Mouse (Mus musculus) kidney, postnatal 36 days (tissue): ENCODE measurements around the gene Dusp16.

Source experiments
- DNase-seq, 2 experiments: peaks; one replicate each; pipeline ENCODE4 v3.0.0; 2021 to 2022; ENCODE audit warnings: mixed read lengths in 2 of 2

Gene Dusp16

GRCm38 (mm10) chr6:134792141-134793045, at the start of gene Dusp16:
Dusp16 (minus strand) TSS chr6:134792625.
- DNase-seq, result peak; percentile 89 to 97

GRCm38 (mm10) chr6:134840346-134840745, 47.9 kb upstream of the Dusp16 start:
- no peak for DNase-seq

DNA sequence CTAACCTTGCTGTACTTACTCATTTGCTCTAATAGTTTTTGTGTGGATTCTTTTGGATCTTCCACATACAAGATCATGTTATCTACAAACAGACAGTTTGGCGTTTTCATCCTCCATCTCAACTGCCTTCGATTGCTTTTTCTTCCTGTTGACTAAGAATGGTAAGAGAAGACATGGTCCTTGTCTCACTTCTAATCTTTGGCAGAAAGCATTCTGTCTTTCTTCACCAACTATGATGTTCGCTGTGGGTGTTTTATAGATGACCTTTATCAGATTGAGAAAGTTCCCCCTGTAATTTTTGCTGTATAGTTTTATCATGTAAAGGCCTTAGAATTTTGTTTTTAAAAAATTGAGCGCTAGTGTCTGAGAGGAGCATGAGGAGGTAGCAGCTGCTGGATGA, 45.7 kb upstream of the Dusp16 start:
- no peak for DNase-seq

DNA sequence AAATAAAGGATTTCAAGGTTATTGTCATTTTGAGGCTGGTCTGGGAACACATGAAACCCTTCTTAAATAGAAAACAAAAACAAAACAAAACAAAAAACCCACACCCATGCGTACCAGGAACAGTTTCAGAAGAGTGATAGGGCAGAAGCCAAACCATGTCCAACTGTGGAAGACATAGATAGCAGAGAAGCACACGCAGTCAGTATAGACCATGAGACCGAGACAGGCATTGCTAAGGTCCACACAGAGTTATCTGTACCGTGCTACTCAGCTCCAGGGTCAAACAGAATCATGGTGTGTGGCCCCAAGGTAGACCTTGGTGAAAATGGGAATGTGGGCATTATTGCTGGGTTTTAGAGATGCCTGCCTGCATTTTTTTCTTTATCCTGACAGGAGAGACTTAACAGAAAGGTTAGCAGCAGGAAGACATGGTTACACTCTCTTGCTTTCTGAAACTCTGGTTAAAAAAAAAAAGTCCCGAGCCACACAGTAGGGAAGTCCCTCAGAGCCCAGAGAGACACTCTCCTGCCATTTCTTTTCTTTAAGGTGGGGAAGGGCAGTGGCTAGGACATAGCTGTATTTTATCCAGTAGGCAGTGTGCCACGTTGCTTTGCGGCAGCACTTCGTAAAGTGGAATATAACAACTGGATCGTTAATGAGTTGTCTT, 42.3 kb upstream of the Dusp16 start:
- DNase-seq, result no peak

GRCm38 (mm10) chr6:134830776-134831175, 38.4 kb upstream of the Dusp16 start:
- peak in 1 of 2 experiments; percentile 11 for DNase-seq

DNA sequence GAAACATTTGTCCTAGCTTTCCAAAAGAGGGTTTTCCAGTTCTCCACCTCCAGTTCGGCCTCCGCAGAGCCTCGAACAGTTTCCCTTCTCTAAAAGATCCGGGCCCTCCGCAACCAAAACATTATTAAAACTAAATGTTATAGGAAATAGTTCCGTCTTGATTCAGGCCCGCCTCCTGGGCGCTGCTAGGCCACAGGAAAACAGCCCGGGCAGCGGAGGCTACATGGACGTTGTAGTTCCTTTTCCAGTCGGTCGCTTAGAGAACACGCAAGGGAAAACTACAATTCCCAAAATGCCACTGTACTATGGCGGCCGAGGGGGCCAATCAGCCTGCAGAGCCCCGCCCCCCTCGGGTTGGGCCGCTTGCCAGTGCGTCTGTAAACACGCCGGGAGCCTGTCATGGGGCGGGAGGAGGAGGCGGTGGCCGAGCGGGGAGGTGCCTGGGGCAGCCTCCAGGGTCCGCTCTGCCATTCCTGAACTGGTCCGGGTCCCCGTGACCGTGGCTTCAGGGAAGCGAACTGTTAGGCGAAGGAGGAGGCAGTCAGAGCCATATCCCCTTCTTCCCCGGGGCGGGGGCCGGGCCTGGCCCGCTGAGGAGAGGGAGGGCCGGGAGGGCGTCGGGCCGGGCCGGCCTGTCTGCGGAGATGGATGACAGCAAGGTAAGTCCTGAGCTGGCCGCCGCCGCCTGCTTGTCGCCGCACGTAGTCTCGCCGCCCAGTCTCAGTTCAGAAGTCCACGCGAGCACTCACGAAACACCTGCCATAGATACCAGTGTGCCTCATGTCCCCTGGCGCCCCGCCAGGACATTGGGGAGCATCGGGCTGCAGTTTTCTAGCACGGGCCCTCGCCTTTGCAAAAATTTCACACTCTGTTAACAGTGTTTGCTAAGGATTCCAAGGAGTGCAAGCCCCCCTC, 37.6 kb upstream of the Dusp16 start, which contains the start of gene Crebl2:
Gene Crebl2 (plus strand): TSS at position 369 of the 915 bp plus-strand sequence.
- peak; percentile 100 for DNase-seq

- DNase-seq, result peak in 1 of 2 experiments; percentile 49
Measured at GRCm38 (mm10) chr6:134822844-134823243, 30.4 kb upstream of the Dusp16 start.

GRCm38 (mm10) chr6:134820411-134820810, 28.0 kb upstream of the Dusp16 start:
- no peak for DNase-seq

DNA sequence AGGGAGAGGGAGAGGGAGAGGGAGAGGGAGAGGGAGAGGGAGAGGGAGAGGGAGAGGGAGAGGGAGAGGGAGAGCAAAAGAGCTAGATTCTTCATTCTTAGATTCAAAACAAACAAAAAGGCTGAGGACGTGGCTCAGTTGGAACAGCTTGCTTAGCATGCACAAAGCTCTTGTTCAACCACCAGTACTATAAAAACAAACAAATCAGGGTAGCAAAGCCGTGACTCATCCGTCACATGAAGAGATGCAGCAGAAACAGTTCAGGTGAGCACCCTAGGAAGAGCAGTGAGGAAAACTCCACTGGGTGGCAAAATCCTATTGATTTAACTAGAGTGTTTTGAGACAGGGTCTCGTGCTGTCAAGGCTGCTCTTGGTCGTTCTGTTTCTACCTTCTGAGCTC, 27.3 kb upstream of the Dusp16 start:
- DNase-seq, result no peak

- no peak for DNase-seq
Measured at GRCm38 (mm10) chr6:134817051-134817928, 24.9 kb upstream of the Dusp16 start.

GRCm38 (mm10) chr6:134813066-134813465, 20.6 kb upstream of the Dusp16 start:
- DNase-seq, result no peak

- no peak for DNase-seq
Measured at GRCm38 (mm10) chr6:134807794-134808193, 15.4 kb upstream of the Dusp16 start.

- DNase-seq, result no peak
Measured at GRCm38 (mm10) chr6:134807091-134807490, 14.7 kb upstream of the Dusp16 start.

DNA sequence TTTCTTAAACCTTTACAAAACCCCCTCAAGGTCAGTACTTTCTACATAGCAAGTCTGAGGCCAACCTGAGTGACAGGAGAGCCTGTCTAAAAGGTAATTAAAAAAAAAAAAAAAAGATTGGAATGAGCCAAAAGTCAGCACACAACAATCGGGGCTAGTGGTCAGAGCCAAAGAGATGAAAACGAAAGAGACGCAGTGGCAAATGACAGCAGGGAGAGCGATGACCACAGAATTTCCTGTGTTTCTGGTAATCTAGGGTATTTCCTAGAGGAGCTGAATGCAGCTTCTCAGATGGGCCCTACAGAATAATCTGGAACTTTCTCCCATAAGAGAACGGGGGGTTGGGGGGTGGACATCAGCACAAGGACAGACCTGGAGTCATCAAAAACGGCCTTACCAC, 13.7 kb upstream of the Dusp16 start:
- no peak for DNase-seq

DNA sequence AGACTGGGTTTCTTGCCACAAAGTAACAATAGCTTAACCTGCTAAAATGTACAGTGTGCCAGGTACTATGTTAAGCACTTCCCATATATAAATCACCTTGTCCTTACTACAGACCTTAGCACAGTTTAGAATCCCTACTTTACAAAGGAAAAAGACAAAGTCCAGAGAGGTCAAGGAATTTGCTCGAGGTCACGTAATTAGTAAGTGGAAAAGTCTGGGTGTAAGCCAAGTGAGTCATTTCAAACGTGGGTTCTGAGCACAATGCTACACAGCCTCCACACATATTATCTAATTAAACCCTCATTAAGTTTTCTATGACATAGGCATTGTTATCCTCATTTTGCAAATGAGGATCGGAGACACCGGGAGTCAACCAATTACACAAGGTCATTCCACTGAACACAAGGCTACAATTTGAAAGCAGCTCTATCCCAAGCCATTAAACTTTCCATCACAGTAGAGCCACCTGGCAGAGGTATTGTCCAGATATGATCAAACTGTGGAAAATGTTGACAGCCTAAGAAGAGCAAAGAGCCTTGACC, 12.4 kb upstream of the Dusp16 start:
- DNase-seq, result peak; percentile 54 to 72

GRCm38 (mm10) chr6:134802641-134803043, 10.2 kb upstream of the Dusp16 start:
- peak in 1 of 2 experiments; percentile 51 for DNase-seq

DNA sequence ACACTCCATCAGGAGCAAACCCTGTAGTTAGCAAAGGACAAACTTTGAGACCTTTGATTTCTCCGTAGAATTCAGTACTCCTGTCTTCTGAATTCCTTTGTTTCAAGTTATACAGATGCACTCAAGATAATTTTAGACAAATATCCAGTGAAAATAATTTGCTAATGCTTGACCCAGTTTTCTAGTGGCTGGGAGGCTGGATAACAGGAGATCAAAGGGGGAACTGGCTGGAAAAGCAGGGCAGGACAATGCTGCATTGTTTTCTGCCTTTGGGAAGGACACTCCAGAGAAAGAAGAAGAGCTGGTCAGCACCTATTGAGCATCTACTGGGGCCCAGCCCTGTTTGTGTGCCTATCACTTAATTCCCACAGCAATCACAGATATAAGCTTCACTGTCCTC, 9.1 kb upstream of the Dusp16 start:
- no peak for DNase-seq

DNA sequence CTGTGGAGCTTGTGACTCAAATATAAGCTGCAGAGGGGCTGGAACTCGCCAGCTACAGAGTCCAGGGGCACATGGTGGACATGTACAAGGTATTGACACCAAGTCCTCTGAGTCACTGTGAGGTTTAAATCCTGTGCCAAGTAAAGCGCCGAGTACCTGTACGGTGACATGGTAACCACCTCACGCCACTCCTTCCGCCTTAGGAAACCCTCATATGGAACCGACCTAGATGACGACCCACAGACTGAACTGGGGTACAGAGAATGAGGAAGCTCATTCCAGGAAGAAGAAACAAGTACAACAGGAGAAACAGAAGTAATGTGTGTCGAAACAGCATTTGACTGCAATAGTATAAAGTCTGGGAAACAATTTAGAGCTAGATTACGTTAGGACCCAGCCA, 3.9 kb upstream of the Dusp16 start:
- no peak for DNase-seq

GRCm38 (mm10) chr6:134793911-134794520, 1.6 kb upstream of the Dusp16 start:
- DNase-seq, result peak; percentile 87 to 94

DNA sequence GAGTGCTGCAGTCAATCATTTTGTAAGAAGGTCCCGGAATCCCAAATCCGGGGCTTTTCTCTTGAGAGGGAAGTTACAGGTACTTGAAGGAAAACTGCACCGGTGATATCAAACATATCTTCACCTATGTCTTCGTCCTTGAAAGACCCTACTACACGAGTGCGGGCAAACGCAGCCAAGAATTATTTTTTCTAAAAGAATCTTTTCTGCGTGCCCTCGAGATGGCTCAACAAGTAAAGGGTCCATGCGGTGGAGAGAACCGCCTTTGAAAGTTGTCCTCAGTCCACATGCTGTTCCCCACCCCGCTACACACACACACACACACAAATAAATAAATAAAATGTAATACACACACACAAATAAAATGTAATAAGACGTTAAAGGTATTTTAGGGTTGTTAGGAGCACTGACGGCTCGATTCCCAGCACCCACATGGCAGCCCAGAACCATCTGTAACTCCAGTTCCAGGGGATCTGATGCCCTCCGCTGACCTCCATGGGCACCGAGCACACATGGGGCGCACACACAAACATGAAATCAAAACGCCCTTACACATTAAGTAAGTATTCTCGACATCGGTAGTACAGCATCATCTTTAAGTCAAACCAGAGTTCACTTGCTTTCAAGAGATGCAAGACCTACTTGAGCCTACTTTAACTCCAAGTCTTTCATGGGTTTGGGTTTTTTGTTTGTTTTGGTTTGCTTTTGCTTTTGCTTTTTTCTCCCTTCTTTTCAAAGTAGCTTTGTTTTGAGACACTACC, 801 bp upstream of the Dusp16 start:
- peak in 1 of 2 experiments; percentile 10 for DNase-seq
